Mouse (Mus musculus) granulocyte monocyte progenitor cell, adult 5-6 weeks (primary cell): ENCODE data around the gene Podn. TPM values are rescaled to one million over a fixed set of nuclear protein-coding genes. Genes with fewer than 3 reads are reported as not detected.
"Not testable (repeated sequence)": the region's sequence is repeated elsewhere in the genome, so short reads cannot be mapped to it uniquely, and the experiment has no call there.

Experiments
- ATAC-seq: replicated peaks from 2 replicates; pipeline ENCODE4 v1.8.0; 2016; ENCODE audit warnings: mild to moderate bottlenecking, moderate TSS enrichment, inconsistent platforms; ENCODE audit not compliant: poor library complexity, severe bottlenecking
- total RNA-seq, 2 experiments: library from RNA; stranded (forward) in 1 of 2; stranded (reverse) in 1 of 2; fragments of 200-712, 200-1000 nt in 1 of 2; fragments of >200 nt in 1 of 2; fragmentation: Nextera tagmentation in 1 of 2; gene quantifications; 2 replicates each; pipeline ENCODE4 v1.2.3; 2014 to 2017

Podn gene
- total RNA-seq, 2 experiments from 2014 or later, result not detected

- no peak for ATAC-seq
These were observed 16.5 kb downstream of the Podn start for GRCm38 (mm10) chr4:108079762-108080161.

- ATAC-seq, result not testable (repeated sequence)
These were observed 17.1 kb downstream of the Podn start for GRCm38 (mm10) chr4:108079191-108079590.

- ATAC-seq, result no peak
These were observed 18.9 kb downstream of the Podn start for GRCm38 (mm10) chr4:108077224-108077955.

DNA sequence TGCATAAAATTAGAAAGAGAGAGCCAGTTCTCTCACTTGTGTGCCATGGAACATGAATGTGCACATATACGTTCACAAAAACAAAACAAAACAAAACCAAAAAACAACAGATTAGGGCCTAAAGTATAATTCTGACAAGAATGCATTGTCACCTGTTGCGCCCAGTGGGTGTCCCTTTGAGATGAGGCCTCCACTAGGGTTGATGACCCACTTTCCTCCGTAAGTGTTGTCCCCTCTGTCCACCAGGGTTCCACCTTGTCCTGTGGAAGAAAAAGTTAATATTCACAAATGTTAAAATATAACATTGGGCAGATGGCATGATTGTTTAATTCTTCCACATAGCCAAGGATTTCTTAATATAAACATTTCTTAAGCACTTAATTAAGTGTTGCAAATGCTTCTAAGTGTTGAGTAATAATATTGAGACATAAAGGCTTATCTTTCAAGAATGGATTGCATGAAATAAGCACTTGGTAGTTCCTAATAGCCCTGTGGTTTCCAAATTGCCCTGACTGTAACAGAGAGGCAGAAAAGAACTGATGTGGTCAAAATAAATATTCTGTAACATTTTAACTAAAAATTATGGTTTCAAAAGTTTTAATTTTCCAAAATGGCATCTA is 21.9 kb downstream of the Podn start:
- ATAC-seq, result peak; percentile 71

DNA sequence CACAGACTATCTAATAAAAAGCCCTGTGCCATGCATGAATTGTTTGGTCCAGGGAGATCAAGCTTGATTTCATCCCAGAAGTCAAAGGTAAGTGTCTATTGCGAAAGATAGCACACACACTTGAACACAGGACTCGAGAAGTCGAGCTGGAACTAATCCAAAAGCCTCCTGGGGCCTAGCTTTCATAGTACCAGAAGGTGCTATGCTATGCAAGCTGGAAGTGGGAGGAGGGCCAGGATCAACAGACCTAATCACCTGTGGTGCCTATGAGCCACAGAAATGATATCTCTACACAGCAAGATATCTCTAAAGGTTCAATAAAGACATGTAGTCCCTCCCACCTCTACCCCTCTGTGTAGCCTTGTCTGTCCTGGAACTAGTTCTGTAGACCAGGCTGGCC is 24.2 kb downstream of the Podn start:
- ATAC-seq, result no peak

DNA sequence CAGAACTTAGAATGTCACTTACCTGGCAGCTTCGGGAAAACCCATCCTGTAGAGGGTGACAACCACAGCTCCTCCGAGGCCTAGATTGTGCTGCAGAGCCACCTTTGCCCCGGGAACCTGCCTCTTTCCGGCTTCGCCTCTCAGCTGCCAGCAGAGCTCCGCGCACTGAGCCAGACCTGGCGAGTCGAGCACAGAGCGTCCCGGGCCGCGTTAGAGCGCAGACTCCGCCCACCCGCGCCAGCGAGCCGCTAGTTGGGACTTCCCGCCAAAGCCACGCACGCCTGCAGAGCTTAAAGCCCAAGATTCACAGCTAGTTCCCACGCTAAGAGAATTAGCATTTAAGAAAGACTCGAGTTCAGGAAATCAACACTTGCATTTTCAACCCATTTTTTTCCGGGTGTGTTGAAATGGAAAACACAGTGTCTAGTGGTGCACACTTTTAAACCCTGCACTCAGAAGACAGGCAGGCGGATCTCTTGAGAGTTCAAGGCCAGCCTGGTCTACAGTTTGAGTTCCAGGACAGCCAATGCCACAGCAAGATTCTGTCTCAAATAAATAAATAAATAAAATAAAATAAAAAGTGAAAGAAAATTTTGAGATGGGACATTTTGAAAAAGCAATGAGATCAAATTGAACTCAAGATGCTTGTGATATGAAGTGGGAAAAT is 24.9 kb downstream of the Podn start:
- peak; percentile 95 for ATAC-seq

DNA sequence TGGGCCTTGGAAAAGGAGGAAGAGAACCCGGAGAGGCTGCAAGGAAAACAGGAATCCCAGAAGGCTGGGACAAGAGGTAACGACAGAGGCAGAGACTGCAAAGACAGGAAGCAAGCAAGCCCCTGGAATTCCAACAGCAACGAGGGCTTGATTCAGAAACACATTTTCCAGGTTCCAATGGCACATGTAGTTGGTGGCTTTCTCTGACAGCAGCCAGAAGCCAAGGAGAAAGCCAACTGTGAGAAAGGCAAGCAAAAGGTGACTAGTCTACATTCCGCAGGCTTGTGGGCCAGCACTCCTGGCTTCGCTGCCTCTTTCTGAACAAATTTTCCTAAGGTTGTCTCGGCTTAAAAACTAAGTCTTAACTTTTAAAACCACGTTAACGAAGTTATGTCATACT is 25.5 kb downstream of the Podn start:
- no peak for ATAC-seq

- no peak for ATAC-seq
These were observed 26.0 kb downstream of the Podn start for GRCm38 (mm10) chr4:108070286-108070685.

DNA sequence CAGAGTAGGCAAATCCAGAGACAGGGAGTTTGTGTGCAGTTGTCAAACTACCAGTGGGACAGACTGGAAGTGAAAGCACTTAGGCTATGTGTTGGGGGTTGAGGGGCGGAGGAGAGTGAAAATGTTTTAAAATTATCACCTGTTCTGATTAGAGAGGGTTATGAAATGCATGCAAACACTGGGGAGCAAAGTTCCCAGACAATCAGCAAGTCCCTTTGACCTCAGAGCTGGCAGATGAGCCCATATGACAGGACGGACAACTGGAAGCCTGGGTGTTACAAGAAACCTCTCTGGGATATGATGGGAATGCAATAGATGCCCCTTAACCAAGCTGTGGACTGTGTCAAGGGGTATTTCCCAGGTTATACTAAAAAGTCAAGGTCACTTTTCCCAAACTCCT is 28.2 kb downstream of the Podn start:
- no peak for ATAC-seq

DNA sequence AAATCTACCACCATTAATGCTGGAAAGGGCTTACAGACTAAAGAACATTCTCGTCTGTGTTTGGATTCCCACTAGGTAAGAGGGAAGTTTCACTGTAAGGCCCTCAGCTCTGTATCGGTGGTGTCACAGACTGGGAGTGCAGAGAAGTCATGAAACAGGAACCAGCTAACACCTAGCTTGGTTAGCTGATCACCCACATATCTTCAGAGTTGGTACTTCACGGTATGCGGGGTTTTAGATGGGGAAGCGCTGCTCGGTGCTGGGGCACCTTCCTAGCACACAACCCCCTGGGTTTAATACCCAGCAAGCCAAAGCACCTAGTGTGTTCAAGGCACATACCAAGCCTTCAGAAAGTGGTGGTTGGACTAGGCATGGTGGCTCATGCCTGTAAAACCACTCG is 29.0 kb downstream of the Podn start:
- no peak for ATAC-seq

GRCm38 (mm10) chr4:108066569-108066968 is 29.7 kb downstream of the Podn start:
- no peak for ATAC-seq

DNA sequence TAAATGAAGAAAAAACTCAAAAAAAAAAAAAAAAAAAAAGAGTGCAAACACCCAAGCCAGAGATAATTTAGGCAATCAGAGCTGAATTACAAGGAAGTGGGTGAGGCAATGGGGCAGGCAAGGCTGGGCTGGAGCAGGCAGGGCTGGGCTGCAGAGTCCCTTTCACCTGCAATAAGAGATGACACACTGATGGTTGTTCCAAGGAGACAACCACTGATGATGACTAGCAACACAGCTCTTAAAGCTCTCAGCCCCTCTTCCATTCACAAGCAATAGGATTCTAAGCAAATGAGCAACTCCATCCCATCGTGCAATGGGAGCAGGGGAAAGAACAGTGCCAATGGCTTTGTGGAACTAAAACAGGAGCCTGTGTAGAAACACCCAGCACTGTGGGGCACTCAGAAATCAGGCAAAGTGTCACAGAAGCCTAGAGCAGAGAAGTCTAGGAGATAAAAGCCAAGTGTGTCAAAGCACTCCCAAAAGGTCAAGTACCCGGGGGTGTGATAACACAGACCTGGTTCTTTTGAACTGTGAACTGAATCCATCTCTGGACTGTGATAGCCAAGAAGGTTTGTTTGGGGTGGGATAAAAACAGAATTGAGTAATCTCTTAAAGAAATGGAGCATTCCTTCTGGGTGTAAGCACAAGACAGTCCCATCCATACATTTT is 30.9 kb downstream of the Podn start:
- peak; percentile 79 for ATAC-seq

DNA sequence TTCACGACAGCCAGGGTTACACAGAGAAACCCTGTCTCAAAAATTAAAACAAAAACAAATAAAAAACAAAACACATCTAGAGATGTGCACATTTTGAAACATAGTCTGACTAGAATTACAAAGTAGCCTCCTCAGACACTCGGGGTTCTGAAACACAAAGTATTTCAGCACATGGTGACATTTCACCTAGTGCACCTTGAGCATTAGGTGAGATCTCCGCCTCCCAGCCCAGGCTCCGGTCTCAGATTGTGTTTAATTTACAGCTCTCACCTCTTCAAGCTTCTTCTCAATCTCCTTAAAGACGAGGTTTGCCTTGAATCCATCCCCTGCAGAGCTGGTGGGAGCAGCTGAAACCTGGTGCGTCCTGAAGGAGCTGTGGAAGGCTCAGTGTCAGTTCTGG is 32.6 kb downstream of the Podn start:
- ATAC-seq, result no peak

DNA sequence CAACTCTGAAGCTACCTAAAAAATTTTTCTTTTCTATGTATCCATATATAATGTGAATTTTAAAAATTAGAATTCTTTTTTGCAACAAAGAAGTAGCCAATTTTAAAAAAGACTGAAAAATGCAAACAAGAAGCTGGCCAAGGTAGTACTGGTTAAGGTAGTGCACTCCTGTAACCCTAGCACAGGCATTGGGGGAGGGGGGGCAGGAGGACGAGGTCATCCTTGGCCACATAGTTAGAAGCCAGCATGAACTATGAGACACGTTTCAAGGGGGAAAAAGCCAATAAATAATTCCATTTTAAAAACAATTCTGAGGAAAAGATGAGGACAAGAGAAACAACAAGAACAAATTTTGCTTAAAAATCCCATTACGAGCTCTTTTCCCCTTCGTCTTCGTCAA is 33.7 kb downstream of the Podn start:
- no peak for ATAC-seq

DNA sequence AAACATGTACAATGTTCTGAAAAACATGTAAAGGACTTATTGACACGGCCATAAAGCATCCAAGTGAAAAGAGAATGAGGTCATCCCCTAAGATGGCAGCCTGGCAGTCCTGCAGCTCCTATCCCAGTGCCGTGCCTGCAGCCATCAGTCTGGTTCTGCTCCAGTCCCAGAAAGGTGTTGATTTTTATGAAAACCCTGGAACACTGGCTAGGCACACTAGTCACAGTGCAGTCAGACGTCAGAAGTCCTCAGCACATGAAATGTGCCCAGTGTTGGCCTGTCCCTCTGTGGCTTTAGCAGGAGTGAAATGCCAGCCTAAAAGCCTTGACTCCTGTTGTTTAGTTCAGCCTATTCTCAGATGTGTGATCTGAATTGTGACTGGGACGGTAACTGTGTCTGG is 35.5 kb downstream of the Podn start:
- ATAC-seq, result no peak

- peak; percentile 73 for ATAC-seq
These were observed 36.5 kb downstream of the Podn start for GRCm38 (mm10) chr4:108059601-108060379.

GRCm38 (mm10) chr4:108058166-108058565 is 38.1 kb downstream of the Podn start:
- ATAC-seq, result peak; percentile 83

DNA sequence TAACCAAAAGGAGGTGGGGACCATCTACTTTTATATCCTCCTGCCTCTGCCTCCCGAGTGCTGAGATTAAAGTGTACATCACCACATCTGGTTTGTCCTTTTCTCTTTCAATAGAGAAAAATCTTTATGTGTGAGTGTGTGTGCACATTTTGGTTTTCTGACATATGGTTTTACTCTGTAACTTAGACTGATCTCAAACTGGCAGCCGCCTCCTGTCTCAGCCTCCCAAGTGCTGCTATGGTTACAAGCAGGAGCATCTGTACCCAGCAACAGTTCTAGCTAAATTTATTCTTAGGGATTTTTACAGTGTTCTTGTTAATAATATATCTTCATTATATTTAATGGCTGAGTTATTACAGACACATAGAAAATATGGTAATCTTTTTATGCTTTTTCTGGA is 39.0 kb downstream of the Podn start:
- no peak for ATAC-seq

- ATAC-seq, result no peak
These were observed 40.4 kb downstream of the Podn start for GRCm38 (mm10) chr4:108055873-108056272.

DNA sequence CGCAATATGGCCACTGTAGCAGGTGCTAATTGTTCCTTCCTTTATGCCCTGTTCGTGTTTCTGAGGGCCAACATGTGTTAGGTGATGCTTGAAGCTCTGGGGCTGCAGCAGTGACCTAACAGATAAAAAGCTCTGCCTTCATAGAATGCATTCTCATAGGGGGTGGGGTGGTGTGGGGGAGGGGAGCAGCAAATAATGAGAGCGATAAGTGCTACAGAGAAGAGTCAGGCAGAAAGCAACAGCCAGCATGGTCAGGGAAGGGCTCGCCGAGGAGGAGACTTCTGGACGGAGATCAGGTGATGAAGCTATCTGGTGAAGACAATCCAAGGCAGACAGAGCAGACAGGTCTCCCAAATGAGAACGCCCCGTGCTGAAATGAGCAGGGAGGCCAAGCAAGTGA is 43.6 kb downstream of the Podn start:
- ATAC-seq, result no peak
